Mouse (Mus musculus) ovary, adult 18-20 months (tissue): ENCODE results near the gene Tcf19.
"Not testable (repeated sequence)": the region's sequence is repeated elsewhere in the genome, so short reads cannot be mapped to it uniquely, and the experiment has no call there.

Experiments used
- DNase-seq: peaks from one replicate; pipeline ENCODE4 v3.0.0; 2022; ENCODE audit warnings: low spot score, mixed read lengths

Gene Tcf19

GRCm38 (mm10) chr17:35484066-35484465 lies 32.6 kb downstream of the Tcf19 start:
- no peak for DNase-seq

GRCm38 (mm10) chr17:35469842-35470751 lies 46.5 kb downstream of the Tcf19 start, which contains the start of gene H2-Q10:
Gene H2-Q10 (plus strand): TSS chr17:35470089.
- no peak for DNase-seq

GRCm38 (mm10) chr17:35468936-35469335 lies 47.7 kb downstream of the Tcf19 start:
- DNase-seq = not testable (repeated sequence)

- DNase-seq = not testable (repeated sequence)
These were observed 51.0 kb downstream of the Tcf19 start for GRCm38 (mm10) chr17:35465651-35466050.
